Mouse (Mus musculus) urinary bladder, postnatal 10 days (tissue): Measurements from ENCODE around the gene Pdcd11.

ENCODE experiments used
- DNase-seq: peaks from one replicate; pipeline ENCODE4 v3.0.0; 2022; ENCODE audit warnings: low spot score

Pdcd11 gene

DNA sequence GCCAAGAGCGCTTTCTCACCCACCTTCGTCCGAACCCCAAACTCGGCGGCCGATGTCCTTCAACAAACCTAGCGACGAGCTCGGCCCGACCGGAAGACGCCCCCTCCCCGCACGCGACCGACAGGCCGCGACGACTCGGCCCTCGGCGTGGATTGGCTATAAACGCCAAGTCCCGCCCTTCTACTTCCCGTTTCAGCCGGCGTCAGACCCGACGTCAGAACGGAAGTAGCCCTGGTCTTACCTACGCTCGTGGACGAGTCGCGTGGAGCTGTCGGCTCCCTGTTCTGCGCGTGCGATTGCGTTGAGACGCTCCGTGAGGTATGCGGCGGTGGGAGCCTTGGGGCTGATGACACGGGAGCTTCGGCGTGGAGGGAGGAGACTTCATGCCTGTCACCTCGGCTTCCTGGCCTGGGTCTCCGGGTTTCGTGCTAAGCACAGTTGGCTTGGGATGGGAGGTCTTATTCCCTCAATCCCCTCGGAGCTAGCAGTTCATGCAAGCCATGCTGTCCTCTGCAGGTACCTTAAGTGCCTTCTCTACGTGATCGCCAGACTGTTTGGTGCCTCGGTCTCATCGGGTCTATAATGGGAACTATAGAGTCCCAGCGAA, at the start of gene Pdcd11, which contains the start of gene Usmg5:
Gene Pdcd11, plus strand, starts transcription at position 219 of the 607 bp plus-strand sequence.
Gene Usmg5, minus strand, starts transcription at position 98 of the 607 bp plus-strand sequence.
- peak; percentile 82 for DNase-seq

DNA sequence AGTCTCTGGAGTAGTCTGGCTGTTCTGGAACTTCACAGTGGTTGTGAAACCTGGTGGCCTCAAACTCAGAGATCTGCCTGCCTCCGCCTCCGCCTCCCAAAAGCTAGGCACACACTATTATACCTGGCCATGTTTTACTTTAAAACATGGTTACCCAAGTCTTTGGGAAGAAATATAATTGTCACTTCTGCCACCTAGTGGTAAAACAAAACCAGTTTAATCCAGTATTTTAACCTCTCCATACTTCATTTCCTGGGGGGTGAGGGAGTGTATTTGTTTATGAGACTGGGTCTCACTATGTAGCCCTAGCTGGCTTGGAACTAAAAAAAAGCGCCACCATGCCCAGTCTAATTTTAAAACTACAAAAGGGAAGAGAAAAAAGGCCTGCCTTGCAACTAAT, 47.0 kb upstream of the Pdcd11 start:
- no peak for DNase-seq

DNA sequence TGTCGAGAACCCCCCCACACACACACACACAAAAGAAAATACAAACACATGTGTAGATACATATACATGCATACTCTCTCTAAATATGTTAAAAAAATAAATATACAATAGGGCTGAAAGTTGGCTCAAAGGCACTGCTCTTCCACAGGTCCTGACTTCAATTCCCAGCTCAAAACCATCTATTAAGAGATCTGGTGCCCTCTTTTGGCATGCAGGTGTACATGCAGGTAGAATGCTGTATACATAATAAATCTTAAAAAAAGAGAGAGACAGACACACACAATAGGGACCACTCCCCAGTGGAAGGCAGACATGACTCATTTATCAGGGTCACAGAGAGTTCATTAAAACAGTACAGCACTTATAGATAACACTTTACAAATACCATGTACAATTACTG, 44.2 kb upstream of the Pdcd11 start:
- DNase-seq, result no peak

DNA sequence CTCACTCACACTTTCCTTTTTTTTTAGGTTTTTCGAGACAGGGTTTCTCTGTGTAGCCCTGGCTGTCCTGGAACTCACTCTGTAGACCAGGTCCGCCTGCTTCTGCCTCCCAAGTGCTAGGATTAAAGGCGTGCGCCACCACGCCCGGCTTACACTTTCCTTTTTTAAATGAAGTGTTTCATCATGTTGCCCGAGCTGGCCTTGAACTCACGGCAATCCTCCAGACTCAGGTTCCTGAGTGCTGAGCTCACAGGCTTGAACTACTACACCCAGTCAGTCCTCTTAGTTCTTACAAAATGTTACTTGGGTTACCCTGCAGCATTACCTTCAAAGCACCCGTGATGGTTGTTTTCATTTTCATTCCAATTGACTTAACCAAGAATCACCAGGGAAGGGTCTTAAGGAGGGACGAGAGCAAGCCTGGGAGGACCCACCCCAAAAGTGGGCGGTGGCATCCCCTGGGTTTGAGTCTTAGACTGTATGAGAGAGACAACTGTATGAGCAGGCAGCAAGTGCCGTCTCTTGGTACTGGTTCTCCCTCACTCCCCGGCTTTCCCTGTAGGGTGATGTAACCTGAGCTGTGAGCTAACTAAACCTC, 43.2 kb upstream of the Pdcd11 start:
- no peak for DNase-seq

DNA sequence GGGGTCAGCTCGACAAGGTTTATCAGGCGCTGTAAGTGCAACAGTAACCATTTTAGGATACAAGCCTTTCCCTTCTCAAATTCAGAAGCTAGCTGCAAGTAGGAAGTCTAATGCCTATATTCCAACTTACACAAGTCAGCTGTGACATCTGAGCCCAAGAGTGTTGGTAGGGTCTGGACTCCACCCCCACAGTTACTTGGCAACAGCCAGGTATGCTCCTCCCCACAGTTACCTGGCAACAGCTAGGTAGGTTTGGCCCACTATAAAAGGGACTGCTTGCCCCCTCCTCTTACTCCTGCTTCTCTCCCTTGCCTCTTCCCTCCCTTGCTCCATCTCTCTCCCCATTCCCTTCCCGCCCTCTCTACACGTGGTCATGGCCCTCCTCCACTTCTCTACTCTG, 41.5 kb upstream of the Pdcd11 start:
- DNase-seq, result no peak

DNA sequence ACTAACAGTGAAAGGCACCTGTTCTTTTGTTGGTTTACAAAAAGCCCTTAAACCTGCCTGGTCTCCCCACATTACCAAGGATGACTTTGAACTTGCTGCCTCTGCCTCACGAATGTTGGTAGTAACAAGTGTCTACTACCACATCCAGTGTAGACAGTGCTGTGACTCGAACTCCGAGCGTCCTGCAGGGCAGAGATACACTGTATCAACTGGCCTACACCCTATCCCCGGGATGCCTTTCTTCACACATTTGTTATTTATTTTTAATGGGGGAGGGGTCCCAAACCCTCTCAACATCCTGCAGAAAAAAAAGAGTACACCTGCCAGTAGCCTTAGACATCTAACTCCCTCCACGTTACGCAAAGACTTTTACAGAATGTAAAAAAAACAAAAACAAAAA, 40.7 kb upstream of the Pdcd11 start:
- no peak for DNase-seq

DNA sequence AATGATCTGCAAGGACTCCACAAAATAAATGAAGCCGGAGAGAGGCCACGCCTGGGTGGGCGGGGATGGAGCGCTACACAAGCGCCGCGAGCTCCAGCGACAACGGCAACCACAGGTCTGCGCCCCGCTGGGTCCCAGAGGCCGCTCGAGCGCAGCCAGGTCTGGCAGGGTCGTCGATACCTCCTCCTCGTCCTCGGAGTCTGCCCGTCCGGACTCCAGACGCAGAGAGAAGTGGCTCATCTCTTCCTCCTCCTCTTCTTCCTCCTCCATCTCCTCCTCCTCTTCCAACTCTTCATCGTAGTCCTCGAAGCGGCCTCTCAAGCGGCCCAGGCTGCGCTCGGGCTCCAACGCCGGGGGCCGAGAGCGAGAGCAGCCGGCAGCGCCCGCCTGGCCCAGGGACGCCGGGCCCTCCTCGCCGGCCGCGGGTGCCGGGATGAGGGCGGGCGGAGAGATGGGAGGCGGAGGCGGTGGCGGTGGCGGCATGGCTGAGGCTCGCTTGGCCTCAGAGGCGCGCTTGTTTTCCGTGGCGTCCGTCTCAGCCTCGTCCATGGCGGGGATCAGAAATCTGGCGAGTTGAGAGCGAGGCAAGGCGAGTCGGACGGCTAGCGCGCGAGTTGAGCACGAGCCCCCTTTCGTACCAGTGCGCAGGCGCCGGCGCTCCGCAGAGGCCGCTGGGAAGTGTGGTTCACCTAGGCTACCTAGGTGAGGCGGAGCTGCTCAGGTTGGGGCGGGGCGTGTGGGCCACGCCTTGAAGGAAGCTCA, 40.1 kb upstream of the Pdcd11 start, which contains the start of gene Pcgf6:
Gene Pcgf6, minus strand, starts transcription at position 636 of the 762 bp plus-strand sequence.
- peak; percentile 19 for DNase-seq

DNA sequence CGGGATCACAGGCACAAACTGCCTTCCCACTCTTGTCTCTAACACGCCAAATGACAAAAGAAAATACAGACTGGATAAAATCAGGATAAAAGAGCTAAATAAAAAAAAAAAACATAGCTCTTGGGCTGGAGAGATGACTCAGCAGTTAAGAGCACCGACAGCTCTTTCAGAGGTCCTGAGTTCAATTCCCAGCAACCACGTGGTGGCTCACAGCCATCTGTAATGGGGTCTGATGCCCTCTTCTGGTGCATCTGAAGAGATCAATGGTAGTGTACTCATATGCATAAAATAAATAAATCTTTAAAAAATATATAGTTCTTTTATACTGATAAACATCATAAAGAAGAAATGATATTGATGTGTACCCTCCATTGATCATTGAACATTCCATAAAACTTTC, 37.6 kb upstream of the Pdcd11 start:
- no peak for DNase-seq

DNA sequence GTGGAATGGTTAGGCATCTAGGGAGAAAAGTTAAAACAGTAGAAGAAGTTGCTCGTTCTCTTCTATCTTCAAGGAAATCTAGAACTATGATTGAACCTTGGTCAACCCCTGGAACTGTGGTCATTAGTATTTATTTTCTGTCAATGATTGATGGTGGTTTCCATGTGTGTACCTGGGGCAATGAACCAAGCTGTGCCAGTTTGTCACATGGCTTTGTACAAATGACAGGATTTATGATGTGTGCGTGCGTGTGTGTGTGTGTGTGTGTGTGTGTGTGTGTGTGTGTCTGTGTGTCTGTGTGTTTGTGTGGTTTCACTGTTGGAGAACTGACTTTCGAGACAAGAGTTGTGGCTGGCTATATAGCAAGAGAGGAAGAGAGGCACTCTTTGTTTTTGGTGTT, 37.1 kb upstream of the Pdcd11 start:
- DNase-seq, result no peak

DNA sequence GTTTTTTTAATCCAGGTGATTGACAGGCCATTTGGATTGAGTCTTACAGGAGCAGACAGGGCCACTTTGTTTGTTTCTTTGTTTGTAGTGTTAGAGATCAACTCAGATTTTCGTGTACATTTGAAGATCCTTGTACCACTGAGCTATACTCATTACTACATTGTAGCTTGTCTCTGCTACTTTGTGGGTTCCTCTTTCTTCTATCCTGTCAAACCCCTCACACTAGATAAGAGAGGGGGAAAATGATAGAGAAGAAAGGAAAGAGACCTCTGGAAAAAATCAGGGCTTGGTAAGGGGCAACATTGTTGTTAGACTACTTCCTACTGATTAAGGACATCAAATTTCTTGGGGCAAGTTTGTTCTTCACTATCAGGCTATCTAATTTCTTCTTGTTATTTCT, 32.9 kb upstream of the Pdcd11 start:
- no peak for DNase-seq

DNA sequence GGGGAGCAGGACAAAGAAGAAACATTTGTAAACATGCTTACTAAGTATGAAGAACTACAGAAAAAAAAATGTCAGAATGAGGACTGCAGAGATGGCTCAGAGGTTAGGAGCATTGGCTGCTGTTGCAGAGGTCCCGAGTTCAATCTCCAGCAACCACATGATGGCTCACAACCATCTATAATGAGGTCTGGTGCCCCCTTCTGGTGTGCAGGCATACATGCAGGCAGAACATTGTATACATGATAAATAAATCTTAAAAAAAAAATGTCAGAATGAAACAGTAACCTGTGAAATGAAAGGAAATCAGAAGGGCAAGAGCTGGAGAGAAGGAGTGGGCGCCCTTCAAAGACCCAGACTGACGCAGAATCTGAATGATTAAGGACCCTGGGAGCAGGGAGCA, 24.7 kb upstream of the Pdcd11 start:
- DNase-seq, result no peak

DNA sequence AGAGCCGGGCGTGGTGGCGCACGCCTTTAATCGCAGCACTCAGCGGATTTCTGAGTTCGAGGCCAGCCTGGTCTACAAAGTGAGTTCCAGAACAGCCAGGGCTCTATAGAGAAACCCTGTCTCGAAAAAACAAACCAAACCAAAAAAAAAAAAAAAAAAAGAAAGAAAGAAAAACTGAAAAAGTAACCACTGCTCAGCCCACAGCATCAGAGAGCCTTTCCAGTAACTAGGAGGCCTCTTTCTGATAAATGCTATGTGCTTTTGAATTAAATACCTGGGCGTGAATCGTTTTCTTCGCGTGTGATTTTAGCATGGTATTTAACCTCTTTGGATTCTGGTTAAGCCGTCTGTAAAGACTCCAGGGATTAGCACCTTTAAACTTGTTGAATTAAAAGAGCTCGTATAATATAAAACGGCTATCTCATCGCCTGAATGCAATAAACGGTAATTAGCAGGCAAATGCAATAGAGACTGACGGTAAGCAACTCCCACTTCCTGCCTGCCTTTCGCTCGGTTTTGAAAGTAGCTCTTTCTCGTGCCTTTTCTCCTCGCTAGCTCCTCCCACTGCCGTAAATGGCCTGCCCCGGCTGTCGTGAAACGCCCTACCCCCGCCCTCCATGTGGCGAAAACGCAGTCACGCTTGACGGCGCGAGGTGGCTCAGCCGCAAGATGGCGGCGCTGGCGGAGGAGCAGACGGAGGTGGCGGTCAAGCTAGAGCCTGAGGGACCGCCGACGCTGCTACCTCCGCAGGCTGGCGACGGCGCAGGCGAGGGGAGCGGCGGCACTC, 23.3 kb upstream of the Pdcd11 start, which contains the start of gene Taf5:
Gene Taf5, plus strand, starts transcription at position 651 of the 787 bp plus-strand sequence.
- peak; percentile 91 for DNase-seq

DNA sequence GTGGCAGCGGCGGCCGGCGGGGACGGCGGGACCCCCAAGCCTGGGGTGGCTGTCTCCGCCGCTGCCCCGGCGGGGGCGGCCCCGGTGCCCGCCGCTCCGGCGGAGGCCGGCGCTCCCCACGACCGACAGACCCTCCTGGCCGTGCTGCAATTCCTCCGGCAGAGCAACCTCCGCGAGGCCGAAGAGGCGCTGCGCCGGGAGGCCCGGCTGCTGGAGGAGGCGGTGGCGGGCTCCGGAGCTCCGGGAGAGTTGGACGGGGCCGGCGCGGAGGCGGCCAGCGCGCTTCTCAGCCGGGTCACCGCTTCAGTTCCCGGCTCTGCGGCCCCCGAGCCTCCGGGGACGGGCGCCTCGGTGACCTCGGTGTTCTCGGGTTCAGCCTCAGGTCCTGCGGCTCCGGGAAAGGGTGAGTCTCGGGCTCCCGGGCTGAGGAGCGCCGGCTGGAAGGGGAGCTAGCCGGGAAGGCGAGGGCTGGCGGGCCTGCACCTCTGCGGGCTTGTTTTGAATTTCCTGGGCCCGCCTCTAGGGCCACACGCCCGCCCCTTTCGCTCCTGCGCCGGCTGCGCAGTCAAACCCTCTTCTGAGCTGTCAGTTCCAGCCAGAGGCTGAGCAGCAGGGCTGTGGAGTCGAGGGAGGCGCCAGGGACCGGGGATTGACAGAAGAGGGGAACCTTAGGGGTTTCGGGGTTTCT, 22.5 kb upstream of the Pdcd11 start:
- peak; percentile 36 for DNase-seq

DNA sequence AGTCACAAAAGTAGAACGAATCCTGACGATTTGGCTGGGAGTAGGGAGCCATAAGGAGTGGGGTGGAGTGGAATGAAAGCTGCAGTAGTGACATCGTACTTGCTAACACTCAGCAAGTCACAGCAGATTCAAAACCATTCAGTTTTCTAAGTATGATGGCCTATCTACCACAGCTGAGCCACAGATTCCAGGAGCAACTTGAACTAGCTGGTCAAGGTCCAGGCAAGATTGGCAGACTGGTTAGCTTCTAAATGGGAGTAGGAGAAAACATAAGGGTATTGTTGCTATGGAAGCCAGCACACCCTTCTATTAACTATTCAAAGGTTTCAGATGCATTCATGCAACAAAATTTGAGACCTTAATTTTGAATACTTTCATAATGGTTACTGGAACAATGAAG, 2.3 kb upstream of the Pdcd11 start:
- DNase-seq, result no peak

DNA sequence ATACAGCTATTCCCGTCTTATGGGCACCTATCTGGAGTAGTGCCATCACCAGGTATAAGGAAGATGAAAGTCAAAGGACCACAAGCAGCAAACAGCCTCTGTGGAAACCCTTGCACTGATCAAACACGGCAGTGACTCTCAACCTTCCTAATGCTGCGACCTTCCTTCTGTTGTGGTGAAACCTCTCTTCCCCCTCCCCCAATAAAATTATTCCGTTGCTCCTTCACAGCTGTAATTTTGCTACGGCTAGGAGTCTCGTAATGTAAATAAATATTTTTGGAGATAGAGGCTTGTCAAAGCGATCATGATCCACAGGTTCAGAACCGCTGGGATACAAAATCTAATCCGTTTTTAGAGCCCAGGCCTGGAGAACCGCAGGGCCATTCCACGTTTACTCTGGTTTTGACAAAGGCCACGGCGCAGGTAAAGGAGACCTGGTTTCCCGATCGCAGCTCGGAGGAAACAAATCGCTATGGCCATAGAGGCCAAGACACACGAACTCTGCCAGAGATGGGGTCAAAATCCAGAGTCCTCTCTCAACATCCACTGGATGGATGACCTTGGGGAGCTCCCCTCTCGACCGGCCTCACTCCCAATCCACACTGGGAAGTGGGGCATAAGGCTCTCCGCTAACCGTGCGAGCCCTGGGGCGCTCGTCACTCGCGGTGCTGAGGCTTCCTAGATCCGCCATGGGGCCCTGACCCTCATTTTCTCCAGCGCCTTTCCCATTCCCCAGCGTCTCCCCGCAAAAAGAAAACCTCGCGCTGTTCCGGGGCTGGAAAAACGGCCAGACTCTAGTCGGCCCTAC, 646 bp upstream of the Pdcd11 start:
- DNase-seq, result no peak

DNA sequence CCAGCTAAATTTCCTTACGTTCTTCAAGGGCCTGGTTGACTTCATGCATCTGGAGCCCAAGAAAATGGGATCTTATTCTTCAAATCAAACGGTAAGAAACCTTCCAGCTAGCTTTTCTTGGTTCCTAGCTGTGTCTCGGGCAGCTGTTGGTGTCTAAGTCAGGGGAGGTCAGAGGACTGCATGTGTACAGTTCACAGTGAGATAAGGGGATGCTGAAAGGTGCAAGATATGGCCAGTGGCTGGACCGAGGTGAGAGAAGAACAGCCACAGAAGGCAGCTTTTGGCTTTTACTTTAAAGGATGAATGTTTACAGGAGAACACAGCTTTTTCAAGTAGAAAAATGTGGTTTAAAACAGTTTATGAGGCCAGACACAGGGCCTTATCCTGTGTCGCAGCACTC, 10.5 kb downstream of the Pdcd11 start:
- DNase-seq, result no peak

DNA sequence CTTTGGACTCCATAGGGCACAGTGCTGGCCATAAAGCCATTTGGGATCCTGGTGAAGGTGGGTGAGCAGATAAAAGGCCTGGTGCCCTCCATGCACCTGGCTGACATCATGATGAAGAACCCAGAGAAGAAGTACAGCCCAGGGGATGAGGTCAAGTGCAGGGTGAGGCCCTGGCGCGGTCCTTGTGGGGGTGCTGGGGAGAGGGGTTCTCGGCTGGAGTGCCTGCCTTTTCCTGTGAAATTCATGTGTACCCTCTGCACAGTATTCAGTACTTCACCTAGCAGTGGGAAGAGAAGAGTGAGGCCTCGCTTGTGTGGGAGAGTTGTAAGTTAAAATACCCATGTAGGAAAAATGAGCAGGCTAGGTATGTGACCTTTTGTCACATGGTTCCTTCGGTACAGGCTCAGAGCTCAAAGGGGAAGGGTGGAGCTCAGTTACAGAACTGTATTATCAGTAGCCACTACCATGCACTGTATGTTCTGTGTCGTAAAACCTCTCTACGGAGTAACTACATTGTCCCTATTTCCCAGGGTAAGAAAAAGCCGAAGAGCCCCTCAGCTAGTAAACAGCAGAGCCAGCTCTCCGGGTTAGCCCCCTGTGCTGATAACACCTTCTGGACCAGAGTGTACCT, 14.2 kb downstream of the Pdcd11 start:
- DNase-seq, result no peak

DNA sequence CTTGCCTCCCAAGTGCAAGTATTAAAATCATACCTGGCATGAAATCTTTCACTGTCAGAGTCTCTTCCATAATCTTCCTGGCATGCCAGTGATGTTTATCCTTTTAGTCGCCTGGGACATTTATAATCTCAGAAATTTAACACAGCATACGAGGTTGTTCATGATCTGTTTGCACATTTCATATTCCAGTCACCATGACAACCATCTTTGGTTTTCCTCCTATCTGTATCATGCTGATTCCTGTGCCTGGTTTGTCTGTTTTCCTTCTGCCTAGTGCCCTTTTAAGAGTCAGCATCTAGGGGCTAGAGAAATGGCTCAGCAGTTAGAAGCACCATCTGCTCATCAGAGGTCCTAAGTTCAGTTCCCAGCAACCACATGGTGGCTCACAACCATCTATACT, 28.1 kb downstream of the Pdcd11 start:
- no peak for DNase-seq

DNA sequence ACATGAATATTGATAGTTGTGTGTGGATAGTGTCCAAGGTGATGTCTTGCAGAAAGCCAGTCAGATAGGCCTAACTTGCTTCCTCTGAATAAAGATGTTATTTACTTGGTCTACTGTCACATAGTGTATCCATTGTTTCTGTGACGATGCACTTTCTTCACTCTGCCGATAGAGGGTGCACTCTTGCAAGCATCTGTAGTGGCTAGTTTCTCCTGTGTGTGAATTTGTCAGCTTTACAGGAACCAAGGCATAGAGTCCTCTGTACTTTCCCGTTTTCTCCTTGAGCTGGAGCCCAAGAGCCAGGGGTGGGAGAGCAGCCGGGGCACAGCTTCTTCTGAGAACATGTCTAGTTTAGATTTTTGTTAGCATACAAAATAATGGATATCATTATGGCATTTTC, 30.5 kb downstream of the Pdcd11 start:
- DNase-seq, result no peak

DNA sequence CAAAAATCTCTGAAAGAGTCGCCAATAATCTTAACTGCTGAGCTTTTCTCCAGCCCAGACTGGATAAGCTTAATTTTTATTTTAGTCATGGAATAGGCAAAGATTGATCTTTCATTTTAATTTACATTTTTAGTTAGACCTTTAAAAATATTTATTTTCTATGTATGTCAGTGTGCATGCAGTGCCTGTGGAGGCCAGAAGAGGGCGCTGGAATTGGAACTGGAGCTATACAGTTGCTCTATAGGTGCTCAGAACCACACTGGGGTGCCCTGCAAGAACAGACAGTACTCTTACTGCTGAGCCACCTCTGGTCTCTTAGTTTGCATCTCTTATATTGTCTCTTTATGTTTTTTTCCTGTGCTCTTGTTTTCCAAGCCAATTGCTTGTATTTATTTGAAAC, 32.2 kb downstream of the Pdcd11 start:
- DNase-seq, result no peak

DNA sequence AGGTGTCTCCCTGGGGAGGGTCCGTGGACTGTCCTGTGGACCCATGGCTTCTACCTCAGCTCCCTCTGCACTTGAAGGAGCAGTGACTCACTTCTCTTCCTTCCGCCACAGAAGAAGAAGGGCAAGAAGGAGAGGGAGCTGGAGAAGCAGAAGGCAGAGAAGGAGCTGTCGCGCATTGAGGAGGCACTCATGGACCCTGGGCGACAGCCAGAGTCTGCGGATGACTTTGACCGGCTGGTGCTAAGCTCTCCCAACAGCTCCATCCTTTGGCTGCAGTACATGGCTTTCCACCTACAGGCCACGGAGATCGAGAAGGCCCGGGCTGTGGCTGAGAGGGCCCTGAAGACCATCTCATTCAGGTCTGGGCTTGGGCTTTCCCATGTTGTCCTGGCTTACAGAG, 37.6 kb downstream of the Pdcd11 start:
- DNase-seq, result no peak
